Mouse (Mus musculus): Measurements from ENCODE around the gene Tmem136. TPM values are rescaled to one million over a fixed set of nuclear protein-coding genes. Genes with fewer than 3 reads are reported as not detected.
A peak's percentile ranks its signal among the peaks of the same experiment; 100 is the strongest.

Gene Tmem136
- total and polyA plus RNA-seq, 3 experiments: 0.62 to 2.0 TPM; not detected in 1

DNA sequence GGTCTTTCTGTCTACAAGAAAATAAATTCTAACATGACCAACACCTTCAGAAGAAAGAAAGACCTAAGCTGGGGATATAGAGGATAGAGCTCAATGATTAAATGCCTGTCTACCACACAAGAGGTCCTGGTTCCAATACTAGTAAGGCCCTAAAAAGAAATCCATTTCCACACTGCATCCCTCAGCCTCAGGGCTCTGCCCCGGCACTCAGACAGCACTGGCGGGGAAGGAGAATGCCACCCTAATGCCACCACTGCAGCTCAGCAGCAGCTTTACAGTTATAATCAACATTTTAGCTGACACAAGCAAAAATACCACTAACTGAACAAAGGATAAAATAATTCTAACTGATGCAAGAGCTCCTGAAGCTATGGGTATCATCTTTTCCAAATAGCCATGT lies 46.2 kb downstream of the Tmem136 start:
- Histone ChIP-seq H3K27me3 (ENCODE audit: control insufficient read depth in 1 of 2, insufficient read depth in 2 of 2, low read length in 2 of 2) (no peaks in the 10 kb centered on the region), H3K9me3 (replicated peaks; ENCODE audit: insufficient read depth, low read length) (no peaks in the 10 kb centered on the region), H3K9ac (ENCODE audit: control insufficient read depth, low read depth, low read length, poor library complexity, severe bottlenecking) (no peak overlapping the region), H3K79me2 (ENCODE audit: control insufficient read depth, insufficient read depth, low read length, poor library complexity) (peaks cover 17% of the 10 kb centered on the region), H3K36me3 (ENCODE audit: control insufficient read depth in 1 of 2, insufficient read depth in 2 of 2, low read length in 2 of 2) (peaks cover 0 to 3% of the 10 kb centered on the region in 2 experiments; a peak in 2 of 4 replicates), H3K4me1 (ENCODE audit: control insufficient read depth in 1 of 2, insufficient read depth in 2 of 2, low read length in 2 of 2) (0 out of 4 replicates have a peak, but pooled peaks cover 0 to 2% of the 10 kb centered on the region in 2 experiments), H3K4me3 (ENCODE audit: control insufficient read depth in 1 of 2, insufficient read depth in 1 of 2, low read depth in 2 of 2, low read length in 2 of 2) (no peak overlapping the region), H3K27ac (ENCODE audit: control insufficient read depth, low read depth, low read length) (no peak overlapping the region)
- TF ChIP-seq MEF2A (IDR thresholded peaks at IDR 0.05; ENCODE audit: extremely low read depth, insufficient replicate concordance, low read depth, low read length, poor library complexity, severe bottlenecking) (no peak), MAFK (IDR thresholded peaks at IDR 0.05; ENCODE audit: borderline replicate concordance, low read depth, low read length) (0 out of 2 replicates have a peak, but pooled peaks have one; percentile 20)
- no peak for DNase-seq (ENCODE audit: low read depth, low spot score)

DNA sequence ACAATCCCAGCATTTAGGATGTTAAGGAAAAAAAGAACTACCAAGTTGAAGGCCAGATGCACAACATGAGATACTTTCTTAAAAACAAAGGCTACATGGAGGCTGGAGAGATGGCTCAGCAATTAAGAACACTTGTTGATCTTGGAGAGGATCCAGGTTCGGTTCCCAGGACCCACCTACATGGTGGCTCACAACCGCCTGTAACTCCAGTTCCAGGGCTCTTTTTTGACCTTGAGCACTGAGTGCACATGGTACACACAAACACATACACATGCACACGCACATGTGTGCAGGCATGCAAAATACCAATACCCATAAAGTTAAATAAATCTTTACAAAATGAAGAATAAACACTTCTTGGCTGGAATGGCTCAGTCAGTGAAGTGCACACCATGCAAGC lies 48.5 kb downstream of the Tmem136 start:
- no peak for DNase-seq (ENCODE audit: low read depth, low spot score)
- H3K4me1 ChIP-seq (ENCODE audit: control insufficient read depth in 1 of 2, insufficient read depth in 2 of 2, low read length in 2 of 2): 0 out of 4 replicates have a peak, but pooled peaks cover 0 to 2% of the 10 kb centered on the region in 2 experiments
- peaks cover 13% of the 10 kb centered on the region for H3K79me2 ChIP-seq (ENCODE audit: control insufficient read depth, insufficient read depth, low read length, poor library complexity)
- no peaks in the 10 kb centered on the region for H3K27me3 ChIP-seq (ENCODE audit: control insufficient read depth in 1 of 2, insufficient read depth in 2 of 2, low read length in 2 of 2)
- no peaks in the 10 kb centered on the region for H3K9me3 ChIP-seq (replicated peaks; ENCODE audit: insufficient read depth, low read length)
- TF ChIP-seq ZKSCAN1 (IDR thresholded peaks at IDR 0.05; ENCODE audit: low read depth, low read length) (no peak), MYC (IDR thresholded peaks at IDR 0.05; ENCODE audit: low read depth, low read length) (no peak), SMC3 (IDR thresholded peaks at IDR 0.05; ENCODE audit: low read depth, low read length) (no peak), TBP (IDR thresholded peaks at IDR 0.05; ENCODE audit: low read depth, low read length) (no peak), USF2 (IDR thresholded peaks at IDR 0.05; ENCODE audit: borderline replicate concordance in 1 of 2, insufficient read depth in 1 of 2, low read depth in 1 of 2, low read length in 2 of 2) (no peak), USF1 (IDR thresholded peaks at IDR 0.05; ENCODE audit: low read depth, low read length) (no peak), TAL1 (IDR thresholded peaks at IDR 0.05; ENCODE audit: low read length) (no peak), HCFC1 (IDR thresholded peaks at IDR 0.05; ENCODE audit: low read depth, low read length) (no peak), MAFK (IDR thresholded peaks at IDR 0.05; ENCODE audit: borderline replicate concordance, low read depth, low read length) (no peak), POLR2AphosphoS2 (IDR thresholded peaks at IDR 0.05; ENCODE audit: low read length) (no peak), E2F4 (IDR thresholded peaks at IDR 0.05; ENCODE audit: borderline replicate concordance, low read depth, low read length) (no peak), CHD1 (IDR thresholded peaks at IDR 0.05; ENCODE audit: low read depth, low read length) (no peak), RAD21 (IDR thresholded peaks at IDR 0.05; ENCODE audit: low read depth, low read length) (no peak)
- H3K27ac ChIP-seq (ENCODE audit: control insufficient read depth, low read depth, low read length): no peak overlapping the region
- no peak overlapping the region for H3K9ac ChIP-seq (ENCODE audit: control insufficient read depth, low read depth, low read length, poor library complexity, severe bottlenecking)
- H3K36me3 ChIP-seq (ENCODE audit: control insufficient read depth in 1 of 2, insufficient read depth in 2 of 2, low read length in 2 of 2): peaks cover 0 to 2% of the 10 kb centered on the region in 2 experiments; a peak in 1 of 4 replicates
- H3K4me3 ChIP-seq (ENCODE audit: control insufficient read depth in 1 of 2, insufficient read depth in 1 of 2, low read depth in 2 of 2, low read length in 2 of 2): no peak overlapping the region
